Mouse (Mus musculus): ENCODE data around the gene Arl6ip6. TPM values are rescaled to one million over a fixed set of nuclear protein-coding genes. Genes with fewer than 3 reads are reported as not detected.

Arl6ip6 gene
- 32.4 and 33.1 TPM in 2 replicates for polyA plus RNA-seq (2015; fragmentation: Nextera tagmentation; extraction: Ambion mirVana)

DNA sequence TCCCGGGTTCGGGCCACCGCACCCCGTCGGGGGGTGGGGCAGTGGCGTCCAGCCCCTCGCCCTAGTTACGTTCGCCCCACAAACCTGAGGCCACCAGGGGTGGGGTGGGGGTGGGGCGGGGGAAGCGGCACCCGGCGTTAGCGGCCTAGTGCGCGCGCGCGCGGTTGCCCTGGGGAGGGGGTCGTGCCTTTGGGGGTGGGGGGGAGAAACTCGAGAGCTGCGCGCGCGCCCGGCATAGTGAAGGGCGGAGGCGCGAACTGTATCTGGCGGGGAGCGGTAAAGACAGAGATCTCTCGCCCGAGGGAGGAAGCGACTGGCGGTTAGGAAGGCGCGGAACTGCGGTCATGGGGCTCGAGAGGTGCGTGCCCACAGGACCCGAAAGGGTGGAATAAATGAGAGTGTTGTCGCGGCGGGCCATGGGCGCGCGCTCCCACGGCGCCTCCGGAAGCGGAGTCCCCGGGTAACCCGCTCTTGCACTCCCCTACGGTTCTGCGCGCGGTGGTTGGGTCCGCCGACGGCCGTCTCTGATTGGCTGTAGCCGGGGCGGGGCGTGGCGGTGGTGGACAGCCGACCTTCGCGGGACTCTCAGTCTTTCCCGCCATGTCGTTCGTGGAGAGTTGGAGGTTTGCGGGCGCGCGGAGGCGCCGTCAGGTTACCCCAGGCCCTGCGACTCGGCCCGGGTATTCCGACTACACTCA is at the start of gene Arl6ip6:
Gene Arl6ip6 (plus strand): TSS at position 204 of the 698 bp plus-strand sequence.
- Histone ChIP-seq H3K27ac (ENCODE audit: low read length) (peak within 1 kb of the TSS; percentile 98), H3K4me3 (ENCODE audit: low read depth, low read length) (peak within 1 kb of the TSS; percentile 58), H3K36me3 (ENCODE audit: control insufficient read depth, insufficient read depth, low read length) (peaks cover 7% of the 10 kb centered on the region), H3K9ac (ENCODE audit: low read depth, low read length) (peak within 1 kb of the TSS; percentile 91), H3K4me2 (ENCODE audit: low read length) (peak within 1 kb of the TSS; percentile 71), H3K4me1 (ENCODE audit: control insufficient read depth, insufficient read depth, low read length) (peaks cover 24% of the 10 kb centered on the region), H3K27me3 (ENCODE audit: control insufficient read depth, insufficient read depth, low read depth, low read length) (no peaks in the 10 kb centered on the region), H3K9me3 (replicated peaks; ENCODE audit: control insufficient read depth, low read length, poor library complexity, severe bottlenecking) (no peaks in the 10 kb centered on the region)
- WGBS, result under 1% methylated on average over 73 of the region's 82 CpGs
- ATAC-seq, result peak; percentile 94

DNA sequence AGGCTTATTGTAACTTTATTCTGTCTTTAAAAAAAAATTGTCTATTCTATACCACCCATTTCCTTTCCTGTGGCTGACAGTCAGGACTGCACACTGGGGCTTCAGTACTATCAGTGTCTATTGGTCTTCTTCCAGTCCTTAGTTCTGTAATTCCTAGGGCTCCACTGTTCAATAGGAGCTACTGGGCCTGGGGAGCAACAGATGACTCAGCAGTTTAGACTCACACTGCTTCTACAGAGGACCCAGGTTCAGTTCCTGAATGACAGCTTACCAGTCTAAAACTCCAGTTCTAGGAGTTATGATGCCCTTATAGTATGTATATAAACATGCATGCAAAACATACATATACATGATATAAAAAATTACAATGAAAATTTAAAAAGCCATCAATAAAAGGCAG is 44.7 kb upstream of the Arl6ip6 start:
- Histone ChIP-seq H3K27ac (ENCODE audit: low read length) (no peak overlapping the region), H3K4me1 (ENCODE audit: control insufficient read depth, insufficient read depth, low read length) (no peaks in the 10 kb centered on the region), H3K4me3 (ENCODE audit: low read depth, low read length) (no peak overlapping the region), H3K27me3 (ENCODE audit: control insufficient read depth, insufficient read depth, low read depth, low read length) (no peaks in the 10 kb centered on the region), H3K9ac (ENCODE audit: low read depth, low read length) (no peak overlapping the region), H3K4me2 (ENCODE audit: low read length) (no peak overlapping the region), H3K36me3 (ENCODE audit: control insufficient read depth, insufficient read depth, low read length) (peaks cover 13% of the 10 kb centered on the region), H3K9me3 (replicated peaks; ENCODE audit: control insufficient read depth, low read length, poor library complexity, severe bottlenecking) (no peaks in the 10 kb centered on the region)
- ATAC-seq, result no peak

DNA sequence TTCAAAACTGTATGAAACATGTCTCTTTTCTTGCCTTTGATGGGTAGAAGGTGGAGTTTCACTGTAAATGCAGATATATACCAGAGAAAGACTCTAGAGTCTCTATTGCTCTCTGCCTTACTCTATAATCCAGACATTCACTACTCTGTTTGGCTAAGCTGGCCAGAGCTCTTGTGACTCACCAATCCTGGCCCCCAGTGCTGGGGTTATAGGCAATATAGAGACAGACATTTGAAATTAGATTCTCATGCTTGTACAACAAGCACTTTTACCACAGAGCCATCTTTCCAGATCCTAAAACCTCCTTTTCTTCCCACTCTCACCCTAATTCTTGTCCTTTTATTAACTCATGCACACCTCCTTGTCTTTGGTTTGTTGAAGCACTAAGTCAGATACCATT is 17.6 kb upstream of the Arl6ip6 start:
- Histone ChIP-seq H3K36me3 (ENCODE audit: control insufficient read depth, insufficient read depth, low read length) (peaks cover 5% of the 10 kb centered on the region), H3K4me1 (ENCODE audit: control insufficient read depth, insufficient read depth, low read length) (no peaks in the 10 kb centered on the region), H3K27ac (ENCODE audit: low read length) (no peak overlapping the region), H3K9ac (ENCODE audit: low read depth, low read length) (no peak overlapping the region), H3K4me3 (ENCODE audit: low read depth, low read length) (no peak overlapping the region), H3K27me3 (ENCODE audit: control insufficient read depth, insufficient read depth, low read depth, low read length) (no peaks in the 10 kb centered on the region), H3K4me2 (ENCODE audit: low read length) (no peak overlapping the region), H3K9me3 (replicated peaks; ENCODE audit: control insufficient read depth, low read length, poor library complexity, severe bottlenecking) (no peaks in the 10 kb centered on the region)
- no peak for ATAC-seq

DNA sequence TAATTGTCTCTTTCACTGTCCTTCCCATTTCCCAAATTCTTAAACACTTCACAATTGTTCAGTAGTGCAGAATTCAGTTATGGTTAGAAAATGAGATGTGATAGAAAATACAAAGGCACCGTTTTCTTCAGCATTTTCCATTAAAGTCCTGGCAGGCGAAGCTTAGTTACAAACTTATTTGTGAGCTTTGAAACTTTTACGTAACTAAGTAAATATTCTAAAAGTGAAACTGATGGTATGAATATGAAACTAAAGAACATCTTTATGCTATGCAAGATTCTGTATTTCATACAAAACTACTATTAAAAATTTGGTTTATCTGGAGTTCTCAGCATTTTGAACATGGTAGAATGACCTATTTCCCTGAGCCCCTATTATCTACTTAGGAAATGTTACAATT is 12.6 kb upstream of the Arl6ip6 start:
- Histone ChIP-seq H3K36me3 (ENCODE audit: control insufficient read depth, insufficient read depth, low read length) (peaks cover 5% of the 10 kb centered on the region), H3K9ac (ENCODE audit: low read depth, low read length) (no peak overlapping the region), H3K27ac (ENCODE audit: low read length) (no peak overlapping the region), H3K27me3 (ENCODE audit: control insufficient read depth, insufficient read depth, low read depth, low read length) (no peaks in the 10 kb centered on the region), H3K4me2 (ENCODE audit: low read length) (no peak overlapping the region), H3K9me3 (replicated peaks; ENCODE audit: control insufficient read depth, low read length, poor library complexity, severe bottlenecking) (no peaks in the 10 kb centered on the region), H3K4me3 (ENCODE audit: low read depth, low read length) (no peak overlapping the region), H3K4me1 (ENCODE audit: control insufficient read depth, insufficient read depth, low read length) (no peaks in the 10 kb centered on the region)
- ATAC-seq, result no peak
- WGBS, result 81% methylated on average over 3 of the region's 3 CpGs

DNA sequence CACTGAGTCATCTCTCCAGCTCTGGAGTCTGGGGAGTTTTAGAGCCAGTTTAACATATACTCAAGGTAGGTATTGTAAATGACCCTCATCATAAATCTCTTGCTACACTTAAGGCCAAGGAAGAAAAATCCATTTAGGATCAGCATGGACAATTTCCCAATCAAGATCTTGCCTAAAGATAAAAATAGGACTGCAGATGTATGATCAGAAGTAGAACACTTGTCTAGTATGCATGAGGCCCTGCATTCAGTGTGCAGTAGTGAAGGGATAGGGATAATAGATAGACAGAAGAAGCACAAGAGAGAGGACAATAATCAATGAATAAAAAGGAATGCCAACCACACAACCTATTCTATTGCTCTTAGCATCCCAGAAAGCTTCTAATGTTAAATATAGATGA is 11.7 kb upstream of the Arl6ip6 start:
- H3K27me3 ChIP-seq (ENCODE audit: control insufficient read depth, insufficient read depth, low read depth, low read length), result no peaks in the 10 kb centered on the region
- no peak overlapping the region for H3K4me3 ChIP-seq (ENCODE audit: low read depth, low read length)
- no peak overlapping the region for H3K9ac ChIP-seq (ENCODE audit: low read depth, low read length)
- H3K9me3 ChIP-seq (replicated peaks; ENCODE audit: control insufficient read depth, low read length, poor library complexity, severe bottlenecking), result no peaks in the 10 kb centered on the region
- ATAC-seq, result no peak
- H3K4me1 ChIP-seq (ENCODE audit: control insufficient read depth, insufficient read depth, low read length), result no peaks in the 10 kb centered on the region
- no peak overlapping the region for H3K27ac ChIP-seq (ENCODE audit: low read length)
- no peaks in the 10 kb centered on the region for H3K36me3 ChIP-seq (ENCODE audit: control insufficient read depth, insufficient read depth, low read length)
- no peak overlapping the region for H3K4me2 ChIP-seq (ENCODE audit: low read length)

DNA sequence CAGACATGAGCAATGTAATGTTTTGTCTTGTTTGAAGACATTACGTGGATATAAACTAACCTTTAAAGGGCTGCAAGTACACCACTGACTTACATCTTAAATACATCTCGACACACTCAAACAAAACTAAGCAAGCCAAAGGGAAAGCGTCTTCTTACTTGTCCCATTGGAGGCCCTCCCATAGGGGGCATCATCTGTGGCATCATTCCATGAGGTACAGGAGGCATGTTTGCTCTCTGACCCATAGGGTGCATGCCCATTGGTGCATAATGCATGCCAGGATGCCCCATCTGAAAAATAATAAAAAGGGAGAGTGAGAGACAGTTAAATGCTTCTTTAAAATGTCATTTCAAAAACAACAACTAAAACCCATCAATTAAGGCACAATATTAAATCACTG is 1.7 kb upstream of the Arl6ip6 start:
- Histone ChIP-seq H3K4me3 (ENCODE audit: low read depth, low read length) (no peak overlapping the region; the same call in 1 of the 2 replicates), H3K4me2 (ENCODE audit: low read length) (peak overlapping the region; percentile 70), H3K9me3 (replicated peaks; ENCODE audit: control insufficient read depth, low read length, poor library complexity, severe bottlenecking) (no peaks in the 10 kb centered on the region), H3K36me3 (ENCODE audit: control insufficient read depth, insufficient read depth, low read length) (no peaks in the 10 kb centered on the region), H3K27ac (ENCODE audit: low read length) (no peak overlapping the region), H3K4me1 (ENCODE audit: control insufficient read depth, insufficient read depth, low read length) (peaks cover 21% of the 10 kb centered on the region), H3K9ac (ENCODE audit: low read depth, low read length) (no peak overlapping the region), H3K27me3 (ENCODE audit: control insufficient read depth, insufficient read depth, low read depth, low read length) (no peaks in the 10 kb centered on the region)
- ATAC-seq, result no peak
- WGBS, result 69% methylated on average over 3 of the region's 3 CpGs

DNA sequence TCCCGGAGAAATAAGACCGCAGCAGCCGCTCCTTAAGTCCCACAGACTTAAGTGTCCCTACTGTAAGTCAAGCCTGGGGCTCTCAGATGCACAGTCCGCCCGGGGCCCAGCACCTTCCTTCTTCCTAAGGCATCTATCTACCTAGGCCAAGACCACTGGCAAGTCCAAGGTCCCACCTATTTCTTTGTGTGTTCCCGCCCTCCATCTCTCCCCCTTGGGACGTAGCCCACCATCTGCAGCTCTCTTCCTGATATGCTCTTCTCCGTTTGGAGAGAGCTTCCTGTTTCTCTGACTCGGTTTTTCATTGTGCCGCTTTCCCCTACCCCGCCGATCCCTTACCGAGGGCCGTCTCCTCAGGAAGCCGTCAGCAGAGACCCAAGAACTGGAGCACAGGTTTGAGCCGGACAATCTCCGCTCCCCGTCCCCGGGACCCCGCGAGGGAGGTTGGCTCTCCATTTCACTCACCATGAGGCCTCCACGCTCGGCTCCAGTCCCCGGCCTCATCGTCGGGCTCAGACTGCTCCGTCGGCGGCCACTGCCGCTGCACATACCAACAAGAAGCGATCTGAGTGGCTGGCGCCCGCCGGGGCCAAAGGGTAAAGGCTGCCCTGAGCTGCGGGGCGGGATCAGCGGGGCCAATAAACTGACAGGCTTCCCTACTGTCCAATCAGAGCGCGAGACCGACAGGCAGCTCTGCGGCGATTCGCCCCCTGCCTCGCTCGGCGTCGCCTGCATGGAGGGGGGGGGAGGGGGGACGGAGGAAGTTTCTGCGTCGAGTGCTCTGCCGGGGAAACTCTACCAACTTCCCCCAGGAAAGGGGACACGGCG is 628 bp upstream of the Arl6ip6 start, which contains the start of gene Prpf40a:
Gene Prpf40a (minus strand): TSS at position 601 of the 828 bp plus-strand sequence.
- under 1% methylated on average over 48 of the region's 53 CpGs for whole genome bisulfite sequencing
- peaks cover 3% of the 10 kb centered on the region; the same call in 1 of the 2 replicates for H3K36me3 ChIP-seq (ENCODE audit: control insufficient read depth, insufficient read depth, low read length)
- H3K27me3 ChIP-seq (ENCODE audit: control insufficient read depth, insufficient read depth, low read depth, low read length), result no peaks in the 10 kb centered on the region
- no peaks in the 10 kb centered on the region for H3K9me3 ChIP-seq (replicated peaks; ENCODE audit: control insufficient read depth, low read length, poor library complexity, severe bottlenecking)
- H3K4me1 ChIP-seq (ENCODE audit: control insufficient read depth, insufficient read depth, low read length), result peaks cover 24% of the 10 kb centered on the region
- peak within 1 kb of the TSS; percentile 91 for H3K9ac ChIP-seq (ENCODE audit: low read depth, low read length)
- peak within 1 kb of the TSS; percentile 58 for H3K4me3 ChIP-seq (ENCODE audit: low read depth, low read length)
- H3K27ac ChIP-seq (ENCODE audit: low read length), result peak within 1 kb of the TSS; percentile 98
- H3K4me2 ChIP-seq (ENCODE audit: low read length), result peak within 1 kb of the TSS; percentile 71
- ATAC-seq, result peak; percentile 97

DNA sequence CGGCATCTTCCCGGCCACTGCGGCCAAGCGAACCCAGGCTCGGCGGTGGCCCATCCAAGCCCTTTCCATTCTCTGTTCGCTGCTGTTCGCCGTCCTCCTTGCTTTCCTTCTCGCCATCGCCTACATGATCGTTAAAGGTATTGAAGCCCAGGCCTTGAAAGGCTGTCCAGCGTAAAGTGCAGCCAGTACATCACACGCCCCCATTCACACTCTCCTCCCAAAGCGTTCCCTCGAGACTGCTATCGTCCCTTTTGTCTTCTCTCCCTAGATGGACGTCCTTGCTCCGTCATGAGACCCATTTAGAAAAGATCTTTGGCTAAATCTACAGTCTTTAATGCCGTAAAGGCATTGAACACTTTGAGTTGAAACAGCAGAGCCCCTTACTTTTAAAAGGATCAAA is 860 bp downstream of the Arl6ip6 start:
- WGBS, result under 1% methylated on average over 19 of the region's 20 CpGs
- H3K4me3 ChIP-seq (ENCODE audit: low read depth, low read length), result peak overlapping the region; percentile 58
- no peak; the same call in 1 of the 2 replicates for ATAC-seq

DNA sequence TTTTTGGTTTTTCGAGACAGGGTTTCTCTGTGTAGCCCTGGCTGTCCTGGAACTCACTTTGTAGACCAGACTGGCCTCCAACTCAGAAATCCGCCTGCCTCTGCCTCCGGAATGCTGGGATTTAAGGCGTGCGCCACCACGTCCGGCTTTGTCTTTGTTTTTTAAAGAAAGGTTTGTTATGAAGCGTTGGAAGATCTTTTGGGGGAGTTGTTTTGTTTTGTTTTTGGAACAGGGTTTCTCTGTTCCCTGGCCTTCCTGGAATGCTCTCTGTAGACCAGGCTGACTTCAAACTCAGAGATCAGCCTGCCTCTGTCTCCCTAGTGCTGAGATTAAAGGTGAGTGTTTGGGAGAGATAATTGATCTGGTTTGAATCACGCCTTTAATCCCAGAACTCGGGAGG is 4.9 kb downstream of the Arl6ip6 start:
- H3K36me3 ChIP-seq (ENCODE audit: control insufficient read depth, insufficient read depth, low read length), result peaks cover 9% of the 10 kb centered on the region
- no peak overlapping the region for H3K27ac ChIP-seq (ENCODE audit: low read length)
- H3K27me3 ChIP-seq (ENCODE audit: control insufficient read depth, insufficient read depth, low read depth, low read length), result no peaks in the 10 kb centered on the region
- no peaks in the 10 kb centered on the region for H3K9me3 ChIP-seq (replicated peaks; ENCODE audit: control insufficient read depth, low read length, poor library complexity, severe bottlenecking)
- no peak for ATAC-seq
- 93% methylated on average over 10 of the region's 10 CpGs for WGBS
- no peak overlapping the region for H3K4me2 ChIP-seq (ENCODE audit: low read length)
- peaks cover 15% of the 10 kb centered on the region for H3K4me1 ChIP-seq (ENCODE audit: control insufficient read depth, insufficient read depth, low read length)
- no peak overlapping the region for H3K4me3 ChIP-seq (ENCODE audit: low read depth, low read length)
- no peak overlapping the region for H3K9ac ChIP-seq (ENCODE audit: low read depth, low read length)

More for the DNA sequence above, 860 bp downstream of the Arl6ip6 start:
- Histone ChIP-seq H3K27ac (ENCODE audit: low read length) (peak overlapping the region; percentile 98), H3K4me2 (ENCODE audit: low read length) (peak overlapping the region; percentile 71), H3K9me3 (replicated peaks; ENCODE audit: control insufficient read depth, low read length, poor library complexity, severe bottlenecking) (no peaks in the 10 kb centered on the region), H3K9ac (ENCODE audit: low read depth, low read length) (peak overlapping the region; percentile 79), H3K36me3 (ENCODE audit: control insufficient read depth, insufficient read depth, low read length) (peaks cover 7% of the 10 kb centered on the region), H3K4me1 (ENCODE audit: control insufficient read depth, insufficient read depth, low read length) (peaks cover 24% of the 10 kb centered on the region), H3K27me3 (ENCODE audit: control insufficient read depth, insufficient read depth, low read depth, low read length) (no peaks in the 10 kb centered on the region)

All from midbrain, embryonic 16.5 days (tissue).